Mouse (Mus musculus): ENCODE measurements around the gene Epb41l4b. TPM values are rescaled to one million over a fixed set of nuclear protein-coding genes. Genes with fewer than 3 reads are reported as not detected.
A peak's percentile ranks its signal among the peaks of the same experiment; 100 is the strongest.

Epb41l4b gene
- polyA plus RNA-seq, 1 experiment, result 16.9 TPM

- Histone ChIP-seq H3K9ac (ENCODE audit: low read depth, poor library complexity, severe bottlenecking) (no peak overlapping the region), H3K27me3 (ENCODE audit: control insufficient read depth, insufficient read depth, low read length, poor library complexity, severe bottlenecking) (no peaks in the 10 kb centered on the region), H3K9me3 (replicated peaks; ENCODE audit: control insufficient read depth, insufficient read depth, low read length, poor library complexity, severe bottlenecking) (no peaks in the 10 kb centered on the region), H3K4me3 (ENCODE audit: low read depth, low read length) (no peak overlapping the region), H3K27ac (ENCODE audit: insufficient read depth, low read length) (no peak overlapping the region), H3K4me1 (ENCODE audit: control insufficient read depth, insufficient read depth, low read length) (no peaks in the 10 kb centered on the region), H3K36me3 (ENCODE audit: control insufficient read depth, insufficient read depth, low read length, poor library complexity, severe bottlenecking) (no peaks in the 10 kb centered on the region)
- TF ChIP-seq EP300 (IDR thresholded peaks at IDR 0.05; ENCODE audit: insufficient read depth, low read depth, low read length) (peak; percentile 38; the same call in 1 of the 2 replicates), POLR2A (IDR thresholded peaks at IDR 0.05; ENCODE audit: insufficient read depth, low read length) (no peak), CTCF (IDR thresholded peaks at IDR 0.05; ENCODE audit: low read depth, low read length) (no peak)
Measured at GRCm38 (mm10) chr4:57091363-57091762, 51.9 kb downstream of the Epb41l4b start.

- H3K36me3 ChIP-seq (ENCODE audit: control insufficient read depth, insufficient read depth, low read length, poor library complexity, severe bottlenecking), result no peaks in the 10 kb centered on the region
- H3K4me3 ChIP-seq (ENCODE audit: low read depth, low read length), result no peak overlapping the region
- H3K27ac ChIP-seq (ENCODE audit: insufficient read depth, low read length), result no peak overlapping the region
- peaks cover 3% of the 10 kb centered on the region for H3K4me1 ChIP-seq (ENCODE audit: control insufficient read depth, insufficient read depth, low read length)
- no peaks in the 10 kb centered on the region for H3K9me3 ChIP-seq (replicated peaks; ENCODE audit: control insufficient read depth, insufficient read depth, low read length, poor library complexity, severe bottlenecking)
- no peaks in the 10 kb centered on the region for H3K27me3 ChIP-seq (ENCODE audit: control insufficient read depth, insufficient read depth, low read length, poor library complexity, severe bottlenecking)
- TF ChIP-seq POLR2A (IDR thresholded peaks at IDR 0.05; ENCODE audit: insufficient read depth, low read length) (no peak), EP300 (IDR thresholded peaks at IDR 0.05; ENCODE audit: insufficient read depth, low read depth, low read length) (no peak), CTCF (IDR thresholded peaks at IDR 0.05; ENCODE audit: low read depth, low read length) (no peak)
- no peak overlapping the region for H3K9ac ChIP-seq (ENCODE audit: low read depth, poor library complexity, severe bottlenecking)
Measured at GRCm38 (mm10) chr4:57088301-57088700, 54.9 kb downstream of the Epb41l4b start.

GRCm38 (mm10) chr4:57085750-57086400, 57.4 kb downstream of the Epb41l4b start:
- Histone ChIP-seq H3K27me3 (ENCODE audit: control insufficient read depth, insufficient read depth, low read length, poor library complexity, severe bottlenecking) (no peaks in the 10 kb centered on the region), H3K36me3 (ENCODE audit: control insufficient read depth, insufficient read depth, low read length, poor library complexity, severe bottlenecking) (no peaks in the 10 kb centered on the region), H3K4me3 (ENCODE audit: low read depth, low read length) (no peak overlapping the region), H3K9me3 (replicated peaks; ENCODE audit: control insufficient read depth, insufficient read depth, low read length, poor library complexity, severe bottlenecking) (no peaks in the 10 kb centered on the region), H3K9ac (ENCODE audit: low read depth, poor library complexity, severe bottlenecking) (no peak overlapping the region), H3K27ac (ENCODE audit: insufficient read depth, low read length) (no peak overlapping the region), H3K4me1 (ENCODE audit: control insufficient read depth, insufficient read depth, low read length) (peaks cover 6% of the 10 kb centered on the region)
- TF ChIP-seq EP300 (IDR thresholded peaks at IDR 0.05; ENCODE audit: insufficient read depth, low read depth, low read length) (no peak), CTCF (IDR thresholded peaks at IDR 0.05; ENCODE audit: low read depth, low read length) (no peak), POLR2A (IDR thresholded peaks at IDR 0.05; ENCODE audit: insufficient read depth, low read length) (no peak)

GRCm38 (mm10) chr4:57083653-57084052, 59.6 kb downstream of the Epb41l4b start:
- no peaks in the 10 kb centered on the region for H3K27me3 ChIP-seq (ENCODE audit: control insufficient read depth, insufficient read depth, low read length, poor library complexity, severe bottlenecking)
- no peak overlapping the region for H3K9ac ChIP-seq (ENCODE audit: low read depth, poor library complexity, severe bottlenecking)
- H3K9me3 ChIP-seq (replicated peaks; ENCODE audit: control insufficient read depth, insufficient read depth, low read length, poor library complexity, severe bottlenecking), result no peaks in the 10 kb centered on the region
- no peak overlapping the region for H3K27ac ChIP-seq (ENCODE audit: insufficient read depth, low read length)
- H3K4me3 ChIP-seq (ENCODE audit: low read depth, low read length), result no peak overlapping the region
- peaks cover 6% of the 10 kb centered on the region for H3K4me1 ChIP-seq (ENCODE audit: control insufficient read depth, insufficient read depth, low read length)
- TF ChIP-seq POLR2A (IDR thresholded peaks at IDR 0.05; ENCODE audit: insufficient read depth, low read length) (no peak), CTCF (IDR thresholded peaks at IDR 0.05; ENCODE audit: low read depth, low read length) (no peak), EP300 (IDR thresholded peaks at IDR 0.05; ENCODE audit: insufficient read depth, low read depth, low read length) (no peak)
- H3K36me3 ChIP-seq (ENCODE audit: control insufficient read depth, insufficient read depth, low read length, poor library complexity, severe bottlenecking), result no peaks in the 10 kb centered on the region

GRCm38 (mm10) chr4:57082775-57083428, 60.3 kb downstream of the Epb41l4b start:
- TF ChIP-seq POLR2A (IDR thresholded peaks at IDR 0.05; ENCODE audit: insufficient read depth, low read length) (no peak), EP300 (IDR thresholded peaks at IDR 0.05; ENCODE audit: insufficient read depth, low read depth, low read length) (peak; percentile 71; the same call in 1 of the 2 replicates)
- peaks cover 6% of the 10 kb centered on the region for H3K4me1 ChIP-seq (ENCODE audit: control insufficient read depth, insufficient read depth, low read length)
- H3K27ac ChIP-seq (ENCODE audit: insufficient read depth, low read length), result no peak overlapping the region
- no peak overlapping the region for H3K4me3 ChIP-seq (ENCODE audit: low read depth, low read length)
- no peak overlapping the region for H3K9ac ChIP-seq (ENCODE audit: low read depth, poor library complexity, severe bottlenecking)
- H3K27me3 ChIP-seq (ENCODE audit: control insufficient read depth, insufficient read depth, low read length, poor library complexity, severe bottlenecking), result no peaks in the 10 kb centered on the region
- H3K36me3 ChIP-seq (ENCODE audit: control insufficient read depth, insufficient read depth, low read length, poor library complexity, severe bottlenecking), result no peaks in the 10 kb centered on the region
- H3K9me3 ChIP-seq (replicated peaks; ENCODE audit: control insufficient read depth, insufficient read depth, low read length, poor library complexity, severe bottlenecking), result no peaks in the 10 kb centered on the region

- no peak overlapping the region for H3K4me3 ChIP-seq (ENCODE audit: low read depth, low read length)
- peaks cover 6% of the 10 kb centered on the region for H3K4me1 ChIP-seq (ENCODE audit: control insufficient read depth, insufficient read depth, low read length)
- H3K9ac ChIP-seq (ENCODE audit: low read depth, poor library complexity, severe bottlenecking), result no peak overlapping the region
- no peaks in the 10 kb centered on the region for H3K36me3 ChIP-seq (ENCODE audit: control insufficient read depth, insufficient read depth, low read length, poor library complexity, severe bottlenecking)
- H3K27me3 ChIP-seq (ENCODE audit: control insufficient read depth, insufficient read depth, low read length, poor library complexity, severe bottlenecking), result no peaks in the 10 kb centered on the region
- H3K9me3 ChIP-seq (replicated peaks; ENCODE audit: control insufficient read depth, insufficient read depth, low read length, poor library complexity, severe bottlenecking), result no peaks in the 10 kb centered on the region
- no peak for TF ChIP-seq EP300 (IDR thresholded peaks at IDR 0.05; ENCODE audit: insufficient read depth, low read depth, low read length)
- no peak for TF ChIP-seq POLR2A (IDR thresholded peaks at IDR 0.05; ENCODE audit: insufficient read depth, low read length)
- TF ChIP-seq CTCF (IDR thresholded peaks at IDR 0.05; ENCODE audit: low read depth, low read length), result no peak
- no peak overlapping the region for H3K27ac ChIP-seq (ENCODE audit: insufficient read depth, low read length)
Measured at GRCm38 (mm10) chr4:57081463-57081862, 61.8 kb downstream of the Epb41l4b start.

Data from ES-Bruce4 (cell line).